Mouse (Mus musculus) stomach, embryonic 14.5 days (tissue): ENCODE data around the gene AI837181. TPM values are rescaled to one million over a fixed set of nuclear protein-coding genes. Genes with fewer than 3 reads are reported as not detected.

Experiments
- ATAC-seq: fragments of 200-750 bp; cut with Nextera tagmentation; 2 replicates; pipeline ENCODE4 v1.8.0; 2017; ENCODE audit warnings: low read depth, moderate TSS enrichment; ENCODE audit not compliant: insufficient number of reproducible peaks, insufficient read depth, low FRiP score
- H3K27ac ChIP-seq: fragments of 300-500 bp; sonication (generic); 2 replicates; pipeline ENCODE4 v1.5.1; 2014; ENCODE audit warnings: mild to moderate bottlenecking, low read length, moderate library complexity, mixed read lengths
- H3K27me3 ChIP-seq: fragments of 300-500 bp; sonication (generic); 2 replicates; pipeline ENCODE4 v1.6.1; 2014; ENCODE audit warnings: low read length, control low read depth, mixed read lengths; ENCODE audit not compliant: control insufficient read depth, insufficient read depth
- H3K36me3 ChIP-seq: fragments of 300-500 bp; sonication (generic); 2 replicates; pipeline ENCODE4 v1.6.1; 2014; ENCODE audit warnings: mild to moderate bottlenecking, control low read depth, low read length, moderate library complexity, mixed read lengths; ENCODE audit not compliant: control insufficient read depth, insufficient read depth
- H3K4me1 ChIP-seq: fragments of 300-500 bp; sonication (generic); 2 replicates; pipeline ENCODE4 v1.6.1; 2014; ENCODE audit warnings: low read length, control low read depth, mixed read lengths; ENCODE audit not compliant: control insufficient read depth, insufficient read depth
- H3K4me2 ChIP-seq: fragments of 300-500 bp; sonication (generic); replicated peaks from 2 replicates; pipeline ENCODE4 v1.6.1; 2014; ENCODE audit warnings: low read depth, low read length, control low read depth
- H3K4me3 ChIP-seq: fragments of 300-500 bp; sonication (generic); 2 replicates; pipeline ENCODE4 v1.5.1; 2014; ENCODE audit warnings: low read depth, low read length, control low read depth
- H3K9ac ChIP-seq: fragments of 300-500 bp; sonication (generic); replicated peaks from 2 replicates; pipeline ENCODE4 v1.6.1; 2014; ENCODE audit warnings: low read depth, mild to moderate bottlenecking, control low read depth, low read length, moderate library complexity, mixed read lengths
- H3K9me3 ChIP-seq: fragments of 300-500 bp; sonication (generic); 2 replicates; pipeline ENCODE4 v1.6.1; 2016; ENCODE audit warnings: low read depth, low read length, control low read depth; ENCODE audit not compliant: control insufficient read depth
- WGBS: fragments of 180-500 bp; shearing (Covaris S2); extraction: QIAGEN DNeasy Blood & Tissue Kit; methylation state at CpG from one replicate; pipeline ENCODE4 v1.1.7; 2014; 5-methylcytosine and 5-hydroxymethylcytosine counted together
- polyA plus RNA-seq: library from polyadenylated mRNA; unstranded; fragments of >200 nt; fragmentation: Nextera tagmentation; extraction: Ambion mirVana; gene quantifications from 2 replicates; pipeline ENCODE4 v1.2.1, GENCODE M21; 2014

Gene AI837181
- polyA plus RNA-seq, 1 experiment from 2014 or later: 35.8 TPM

DNA sequence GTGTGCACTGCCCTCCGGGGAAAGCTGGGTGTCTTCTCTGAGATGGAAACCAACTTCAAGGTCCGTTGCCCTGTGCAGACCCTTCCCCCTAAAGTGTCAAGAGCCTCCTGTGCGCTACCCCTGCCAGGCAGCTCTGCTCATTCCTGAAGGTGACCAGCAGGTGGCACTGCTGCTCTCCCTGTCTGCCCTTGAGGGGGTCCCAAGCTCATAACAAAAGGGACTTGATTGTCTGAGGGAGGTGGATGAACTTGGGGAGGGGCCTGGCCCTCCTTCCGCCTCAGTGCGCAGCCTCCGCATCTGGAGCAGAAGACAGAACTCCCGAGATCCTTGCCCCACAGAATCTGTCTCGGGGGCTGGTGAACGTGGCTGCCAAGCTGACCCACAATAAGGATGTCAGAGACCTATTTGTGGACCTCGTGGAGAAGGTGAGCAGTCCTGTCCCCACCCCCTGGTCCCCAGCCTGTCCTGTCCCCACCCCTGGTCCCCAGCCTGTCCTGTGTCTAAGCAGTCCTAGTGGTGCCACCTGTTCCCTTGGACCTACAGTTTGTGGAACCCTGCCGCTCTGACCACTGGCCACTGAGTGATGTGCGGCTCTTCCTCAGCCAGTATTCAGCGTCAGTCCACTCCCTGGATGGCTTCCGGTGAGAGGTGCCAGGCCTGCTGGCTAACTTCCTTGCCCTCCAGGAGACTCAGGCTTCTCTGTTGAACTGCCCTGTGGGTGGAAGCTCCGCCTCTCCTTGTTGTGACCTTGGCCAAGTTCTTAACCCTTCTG is 39.0 kb downstream of the AI837181 start:
- Histone ChIP-seq H3K9ac (no peak overlapping the region), H3K9me3 (no peaks in the 10 kb centered on the region), H3K4me3 (no peak overlapping the region; the same call in 1 of the 2 replicates), H3K36me3 (peaks cover 47% of the 10 kb centered on the region), H3K27me3 (no peaks in the 10 kb centered on the region), H3K27ac (no peak overlapping the region), H3K4me1 (peaks cover 13% of the 10 kb centered on the region; the same call in 1 of the 2 replicates), H3K4me2 (peak overlapping the region; percentile 24)
- 40% methylated on average over 15 of the region's 15 CpGs for WGBS
- ATAC-seq: peak; percentile 35; the same call in 1 of the 2 replicates

DNA sequence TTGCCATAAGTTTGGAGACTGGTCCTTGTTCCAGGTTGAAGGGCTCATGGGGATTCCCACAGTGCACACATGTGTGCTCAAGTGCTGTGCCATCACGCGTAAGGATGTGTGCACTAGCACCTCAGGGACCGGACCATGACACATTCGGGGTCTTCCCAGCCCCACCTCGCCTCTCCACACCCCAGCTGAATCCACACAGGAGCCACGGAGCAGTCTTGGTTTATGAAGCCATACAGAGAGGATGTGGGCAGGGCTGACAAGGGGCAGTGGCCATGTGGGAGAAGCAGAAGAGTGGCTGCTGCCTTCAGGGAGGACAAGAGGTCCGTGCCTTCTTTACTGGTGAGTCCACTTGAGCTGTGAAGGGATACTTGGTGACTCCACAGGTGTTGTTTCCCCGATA is 40.1 kb downstream of the AI837181 start:
- WGBS: 95% methylated on average over 8 of the region's 8 CpGs

GRCm38 (mm10) chr19:5466916-5467500 is 42.1 kb downstream of the AI837181 start:
- peaks cover 44% of the 10 kb centered on the region for H3K36me3 ChIP-seq
- H3K9ac ChIP-seq: no peak overlapping the region
- H3K27me3 ChIP-seq: no peaks in the 10 kb centered on the region
- H3K4me3 ChIP-seq: no peak overlapping the region
- H3K9me3 ChIP-seq: no peaks in the 10 kb centered on the region
- H3K27ac ChIP-seq: no peak overlapping the region
- WGBS: 89% methylated on average over 6 of the region's 6 CpGs
- no peak overlapping the region for H3K4me2 ChIP-seq
- ATAC-seq: no peak
- H3K4me1 ChIP-seq: 0 out of 2 replicates have a peak, but pooled peaks cover 8% of the 10 kb centered on the region

More for the DNA sequence above, 40.1 kb downstream of the AI837181 start:
- Histone ChIP-seq H3K9me3 (no peaks in the 10 kb centered on the region), H3K9ac (no peak overlapping the region), H3K36me3 (peaks cover 47% of the 10 kb centered on the region), H3K27ac (no peak overlapping the region), H3K4me1 (peaks cover 13% of the 10 kb centered on the region; the same call in 1 of the 2 replicates), H3K4me2 (no peak overlapping the region), H3K4me3 (no peak overlapping the region), H3K27me3 (no peaks in the 10 kb centered on the region)
- no peak for ATAC-seq

DNA sequence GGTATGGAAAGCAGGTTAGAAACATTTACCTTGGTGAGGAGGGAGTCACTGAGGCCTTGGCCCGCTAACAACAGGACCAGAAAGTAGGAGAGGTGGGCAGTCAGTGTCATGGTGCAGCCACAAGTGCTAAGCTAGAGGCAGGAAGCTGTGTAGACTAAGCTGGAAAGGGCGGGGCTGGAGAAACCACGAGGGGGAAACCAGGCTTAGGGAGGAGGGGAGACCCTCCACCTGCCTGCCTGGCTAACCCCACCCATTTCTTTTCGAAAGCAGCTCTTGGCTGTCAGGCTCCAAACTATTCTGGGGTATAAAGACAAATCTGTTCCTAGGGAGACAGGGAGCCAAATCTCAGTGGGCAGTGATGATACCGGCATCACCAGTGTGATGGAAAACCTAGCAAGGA is 43.4 kb downstream of the AI837181 start, which contains the start of gene Ctsw:
Ctsw (minus strand) TSS at position 134 of the 400 bp plus-strand sequence.
- H3K4me3 ChIP-seq: no peak within 1 kb of the TSS
- peaks cover 33% of the 10 kb centered on the region for H3K36me3 ChIP-seq
- H3K27me3 ChIP-seq: no peaks in the 10 kb centered on the region
- ATAC-seq: no peak
- no peak within 1 kb of the TSS for H3K4me2 ChIP-seq
- 39% methylated on average over 5 of the region's 5 CpGs for WGBS
- H3K9me3 ChIP-seq: no peaks in the 10 kb centered on the region
- H3K4me1 ChIP-seq: 0 out of 2 replicates have a peak, but pooled peaks cover 8% of the 10 kb centered on the region
- H3K9ac ChIP-seq: no peak within 1 kb of the TSS
- H3K27ac ChIP-seq: no peak within 1 kb of the TSS

DNA sequence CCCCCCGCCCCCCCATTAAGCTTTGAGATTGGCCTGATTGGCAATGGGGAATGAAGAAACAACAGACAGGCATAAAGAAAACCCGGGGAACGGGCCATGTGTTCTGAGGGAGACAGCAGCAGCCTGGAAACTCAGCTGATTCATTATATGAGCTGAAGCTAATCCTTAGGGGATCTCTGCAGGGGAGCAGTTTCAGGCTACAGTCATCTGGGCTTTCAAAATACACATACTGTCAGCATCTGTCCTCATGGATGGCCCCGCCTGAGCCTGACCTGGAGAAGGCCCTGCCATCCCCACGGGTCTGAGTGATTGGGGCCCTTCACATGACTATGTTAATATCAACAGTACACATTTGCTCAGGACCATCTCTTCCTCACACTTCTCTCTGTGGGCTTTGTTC is 46.9 kb downstream of the AI837181 start:
- H3K27ac ChIP-seq: no peak overlapping the region
- 45% methylated on average over 5 of the region's 5 CpGs for WGBS

GRCm38 (mm10) chr19:5472857-5473256 is 47.9 kb downstream of the AI837181 start:
- WGBS: 76% methylated on average over 3 of the region's 3 CpGs
- no peak overlapping the region for H3K27ac ChIP-seq
- no peak for ATAC-seq

More for the DNA sequence above, 46.9 kb downstream of the AI837181 start:
- no peak overlapping the region for H3K9ac ChIP-seq
- no peak overlapping the region for H3K4me3 ChIP-seq
- 0 out of 2 replicates have a peak, but pooled peaks cover 7% of the 10 kb centered on the region for H3K36me3 ChIP-seq
- H3K4me1 ChIP-seq: peaks cover 8% of the 10 kb centered on the region
- H3K27me3 ChIP-seq: no peaks in the 10 kb centered on the region
- H3K9me3 ChIP-seq: no peaks in the 10 kb centered on the region
- no peak overlapping the region for H3K4me2 ChIP-seq
- no peak for ATAC-seq

GRCm38 (mm10) chr19:5473720-5474119 is 48.8 kb downstream of the AI837181 start, which contains the start of gene Efemp2:
Gene Efemp2, plus strand, starts transcription at chr19:5473954.
- H3K27me3 ChIP-seq: no peaks in the 10 kb centered on the region
- H3K9ac ChIP-seq: peak within 1 kb of the TSS; percentile 70
- peak within 1 kb of the TSS; percentile 55 for H3K4me3 ChIP-seq
- 0% methylated on average over 22 of the region's 22 CpGs for WGBS
- H3K27ac ChIP-seq: peak within 1 kb of the TSS; percentile 90
- peaks cover 6% of the 10 kb centered on the region; the same call in 1 of the 2 replicates for H3K36me3 ChIP-seq
- peak; percentile 82 for ATAC-seq
- H3K9me3 ChIP-seq: no peaks in the 10 kb centered on the region
- H3K4me2 ChIP-seq: peak within 1 kb of the TSS; percentile 82
- H3K4me1 ChIP-seq: peaks cover 5% of the 10 kb centered on the region

More at GRCm38 (mm10) chr19:5472857-5473256, 47.9 kb downstream of the AI837181 start:
- no peaks in the 10 kb centered on the region for H3K9me3 ChIP-seq
- no peaks in the 10 kb centered on the region for H3K27me3 ChIP-seq
- H3K4me2 ChIP-seq: no peak overlapping the region
- no peak overlapping the region for H3K9ac ChIP-seq
- H3K4me1 ChIP-seq: peaks cover 8% of the 10 kb centered on the region
- peaks cover 6% of the 10 kb centered on the region; the same call in 1 of the 2 replicates for H3K36me3 ChIP-seq
- no peak overlapping the region for H3K4me3 ChIP-seq

GRCm38 (mm10) chr19:5474281-5475068 is 49.5 kb downstream of the AI837181 start:
- Histone ChIP-seq H3K4me1 (peaks cover 5% of the 10 kb centered on the region), H3K27ac (peak overlapping the region; percentile 90), H3K36me3 (peaks cover 10% of the 10 kb centered on the region; the same call in 1 of the 2 replicates), H3K9me3 (no peaks in the 10 kb centered on the region), H3K4me3 (peak overlapping the region; percentile 55), H3K27me3 (no peaks in the 10 kb centered on the region), H3K9ac (peak overlapping the region; percentile 70), H3K4me2 (peak overlapping the region; percentile 82)
- ATAC-seq: peak; percentile 50
- under 1% methylated on average over 33 of the region's 68 CpGs for WGBS
